8 mouse cellular contexts compared by ENCODE assay signal in the genomic region with DNA sequence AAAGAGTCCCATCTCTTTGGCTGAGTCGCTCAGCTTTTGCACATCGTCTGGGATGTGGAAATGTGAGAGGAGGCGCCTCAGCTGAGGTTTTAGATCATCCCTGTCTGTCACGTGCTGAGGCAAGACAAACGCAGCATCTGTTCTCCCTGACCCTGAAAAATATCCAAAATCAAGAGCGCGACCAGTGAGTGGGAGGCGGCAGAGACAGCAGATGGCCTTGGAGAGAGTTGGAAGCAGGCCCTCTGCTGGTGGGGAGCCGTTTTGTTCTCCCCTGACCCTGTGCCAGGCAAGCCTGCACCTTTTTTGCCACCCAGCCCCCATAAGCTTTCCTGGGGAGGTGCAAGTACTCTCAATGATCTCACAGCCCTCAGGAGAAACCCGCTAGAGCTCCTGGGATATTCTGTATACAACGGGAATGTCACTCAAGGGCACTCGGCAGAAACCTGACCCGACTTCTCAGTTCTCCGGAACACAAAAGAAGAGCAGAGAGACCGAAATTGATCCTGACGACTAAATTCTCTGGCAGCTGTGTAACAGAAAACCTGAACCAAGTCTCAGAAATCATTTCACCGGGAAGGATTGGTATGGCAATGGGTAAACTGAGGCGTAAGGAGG. TPM values are rescaled to one million over a fixed set of nuclear protein-coding genes. Genes with fewer than 3 reads are reported as not detected.
DNase-seq lines count a peak whose midpoint lies in the region; ATAC-seq lines count a peak whose summit lies in the region.

No protein-coding gene starts in this region.

- 0 out of 2 replicates have a peak overlapping the region, but pooled peaks have one; percentile 8 for H3K27ac ChIP-seq in hindbrain, embryonic 12.5 days

- no peaks in the 10 kb centered on the region for H3K36me3 ChIP-seq in hindbrain, embryonic 12.5 days

- peak; percentile 72 for ATAC-seq in hindbrain, embryonic 12.5 days (ENCODE audit: low FRiP score)

- H3K4me1 ChIP-seq in hindbrain, embryonic 12.5 days = peaks cover 4% of the 10 kb centered on the region; the same call in 1 of the 2 replicates

- peaks cover 4% of the 10 kb centered on the region for H3K27me3 ChIP-seq in hindbrain, embryonic 12.5 days

- 22% methylated on average over 18 of the region's 18 CpGs for WGBS in hindbrain, embryonic 12.5 days

- no peak overlapping the region for H3K9ac ChIP-seq in hindbrain, embryonic 12.5 days

- no peak overlapping the region for H3K4me3 ChIP-seq in hindbrain, embryonic 12.5 days

- peak overlapping the region; percentile 41 for H3K4me2 ChIP-seq in hindbrain, embryonic 12.5 days (replicated peaks)

- no peaks in the 10 kb centered on the region for H3K9me3 ChIP-seq in hindbrain, embryonic 12.5 days (replicated peaks)

- peak; percentile 88 for DNase-seq in MN1 (ENCODE audit: low spot score)
- peak; percentile 96 for DNase-seq in cerebellum, adult 9-11 months
- DNase-seq in frontal cortex, postnatal 14 days (ENCODE audit: low spot score in 2 of 2) = peak; percentile 48 to 49
- DNase-seq in layer of hippocampus, postnatal 14 days (ENCODE audit: low spot score in 2 of 2) = peak; percentile 71
- peak; percentile 80 for DNase-seq in lung, postnatal 10 days
- peak; percentile 54 for DNase-seq in retina, adult 2 months (ENCODE audit: low read depth, low spot score)
- peak; percentile 82 for DNase-seq in thymus, postnatal 14 days

RNA-seq across cellular contexts. Expression of gene Ccdc162, which starts 37.6 kb away (rescaled TPM):
- 0.96 and 1.4 TPM in 2 replicates for polyA plus RNA-seq in hindbrain, embryonic 12.5 days (2016; fragmentation: Nextera tagmentation; extraction: Ambion mirVana)
- 1 to 10 TPM; 2.3 to 3.7 TPM for total RNA-seq in layer of hippocampus, postnatal 14 days (2021)
